Mouse (Mus musculus) lung, postnatal 0 days (tissue): Measurements from ENCODE around the gene S100a11.

ENCODE experiments used
- CTCF ChIP-seq: IDR thresholded peaks from 2 replicates; pipeline ENCODE4 v1.5.1; 2016; ENCODE audit warnings: antibody characterized with exemption, mild to moderate bottlenecking
- EP300 ChIP-seq: IDR thresholded peaks from 2 replicates; pipeline ENCODE4 v1.6.1; 2016; ENCODE audit warnings: antibody characterized with exemption, mild to moderate bottlenecking, control low read depth

- no peak for TF ChIP-seq EP300
- TF ChIP-seq CTCF: no peak
Measured at GRCm38 (mm10) chr3:93517343-93517742, 2.9 kb upstream of the S100a11 start.
